Mouse (Mus musculus): ENCODE results near the gene Klhl32.
"Not testable (repeated sequence)": the region's sequence is repeated elsewhere in the genome, so short reads cannot be mapped to it uniquely, and the experiment has no call there.

The Klhl32 gene

DNA sequence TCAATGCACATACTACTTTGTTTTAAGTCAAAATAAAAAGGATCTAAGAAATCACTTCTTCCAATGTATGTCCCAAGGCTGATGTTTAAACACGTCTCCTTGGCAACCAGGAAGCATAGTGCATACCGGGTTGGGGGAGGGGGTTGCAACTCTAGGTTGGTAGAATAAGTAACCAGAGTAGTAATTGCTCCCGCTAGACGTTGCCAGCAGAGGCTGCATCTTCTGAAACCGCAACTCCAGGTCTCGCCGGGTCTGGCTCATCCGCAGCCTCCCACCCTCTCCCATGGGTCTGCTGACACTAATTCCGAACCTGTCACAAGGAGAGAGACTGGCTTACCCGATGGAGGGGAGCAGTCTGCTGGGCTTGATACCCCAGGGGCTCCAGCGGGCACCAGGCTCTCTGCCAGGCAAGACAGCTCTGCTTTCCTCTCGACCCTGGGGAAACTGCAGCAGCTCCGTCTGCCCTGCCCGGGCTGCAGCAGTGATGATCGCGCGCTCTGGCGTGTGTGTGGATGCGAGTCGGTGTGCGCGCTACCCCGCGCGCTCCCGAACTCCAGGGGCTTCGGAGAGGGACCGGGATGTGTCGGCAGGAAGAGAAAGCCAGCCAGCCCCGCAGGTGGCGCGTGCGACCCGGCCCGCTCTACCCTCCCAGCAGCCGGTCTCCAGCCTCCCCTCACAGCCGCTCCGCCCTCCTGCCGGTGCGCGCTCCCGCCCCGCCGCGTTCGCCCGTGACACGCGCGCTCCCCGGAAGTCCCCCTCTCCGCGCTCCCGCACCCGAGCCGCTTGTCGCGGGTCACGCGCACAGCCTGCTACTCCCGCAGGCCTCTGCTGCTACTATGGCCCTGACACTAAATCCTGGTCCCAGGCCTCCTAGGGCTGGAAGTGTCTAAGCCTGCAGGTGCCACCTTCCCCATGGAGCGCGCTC lies at the start of gene Klhl32:
Gene Klhl32, minus strand, starts transcription at position 724 of the 925 bp plus-strand sequence.
- DNase-seq (ENCODE audit: inconsistent age in 2 of 2, low spot score in 1 of 2) = peak; percentile 82 to 94

DNA sequence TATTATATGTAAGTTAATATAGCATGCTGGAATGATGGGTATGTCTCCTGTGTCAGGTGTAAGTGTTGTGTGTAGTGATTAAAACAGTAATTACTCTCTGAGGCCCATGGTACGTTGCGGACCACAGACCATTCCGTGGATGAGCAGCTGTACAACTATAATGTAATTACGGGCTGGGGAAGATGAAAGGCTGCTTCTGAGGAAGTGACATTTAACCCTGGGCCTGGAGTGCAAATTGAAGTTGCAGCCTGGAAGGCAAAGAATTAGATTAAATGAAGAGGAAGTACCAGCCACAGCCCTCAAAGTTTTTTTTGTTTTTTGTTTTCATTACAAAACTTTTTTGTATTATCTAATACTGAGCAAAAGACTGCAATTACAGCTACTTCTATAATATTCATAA lies 48.2 kb upstream of the Klhl32 start:
- DNase-seq (ENCODE audit: inconsistent age in 2 of 2, low spot score in 1 of 2) = no peak

DNA sequence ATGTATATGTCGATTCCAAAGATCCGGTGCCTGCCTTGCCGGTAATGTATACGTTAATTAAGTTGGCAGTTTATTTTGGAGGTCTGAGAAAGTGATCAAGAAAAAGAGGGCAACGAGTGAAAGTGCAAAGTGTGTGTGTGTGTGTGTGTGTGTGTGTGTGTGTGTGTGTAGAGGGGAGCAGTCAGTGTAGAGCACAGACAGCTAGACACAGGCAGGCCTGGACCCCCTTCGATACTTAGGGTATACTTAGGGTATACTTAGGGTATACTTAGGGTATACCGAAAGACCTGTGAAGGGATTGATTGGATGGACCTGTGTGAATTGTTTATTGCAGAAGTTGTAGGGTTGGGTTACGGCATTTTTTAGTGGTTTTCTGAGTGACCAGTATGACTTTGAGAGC lies 47.7 kb upstream of the Klhl32 start:
- peak in 1 of 2 experiments; percentile 37 for DNase-seq (ENCODE audit: inconsistent age in 2 of 2, low spot score in 1 of 2)

DNA sequence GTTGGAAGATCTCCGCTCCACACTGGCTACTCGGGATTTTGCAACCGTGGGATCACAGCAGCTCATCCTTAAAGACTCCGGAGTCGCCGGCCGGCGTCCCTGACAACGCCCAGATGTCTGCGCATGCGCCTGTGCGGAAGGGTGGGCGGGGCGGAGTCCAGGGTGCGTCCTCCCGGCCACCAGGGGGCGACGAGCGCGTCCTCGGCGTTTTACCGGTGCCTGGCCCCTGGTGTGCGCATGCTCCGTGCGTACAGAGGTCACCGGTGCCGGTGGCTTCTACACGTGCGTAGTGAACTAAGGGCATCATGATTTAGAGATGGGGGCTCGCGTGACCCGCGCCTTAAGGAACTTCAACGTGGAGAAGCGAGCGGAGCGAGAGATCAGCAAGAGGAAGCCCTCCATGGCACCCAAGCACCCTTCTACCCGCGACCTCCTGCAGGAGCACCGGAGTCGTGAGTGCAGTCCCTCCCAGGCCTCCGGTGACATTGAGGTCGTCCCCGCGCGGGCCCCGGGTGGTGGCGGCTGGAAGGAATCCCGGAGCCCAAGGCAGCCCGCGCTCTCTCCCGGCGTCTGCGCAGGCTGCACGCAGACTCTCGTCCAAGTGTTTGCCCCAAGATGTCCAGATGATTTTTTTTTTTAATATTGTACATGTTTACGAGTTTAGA lies 47.1 kb upstream of the Klhl32 start, which contains the start of gene Ndufaf4:
Gene Ndufaf4, plus strand, starts transcription at position 233 of the 665 bp plus-strand sequence.
- peak; percentile 97 to 100 for DNase-seq (ENCODE audit: inconsistent age in 2 of 2, low spot score in 1 of 2)

DNA sequence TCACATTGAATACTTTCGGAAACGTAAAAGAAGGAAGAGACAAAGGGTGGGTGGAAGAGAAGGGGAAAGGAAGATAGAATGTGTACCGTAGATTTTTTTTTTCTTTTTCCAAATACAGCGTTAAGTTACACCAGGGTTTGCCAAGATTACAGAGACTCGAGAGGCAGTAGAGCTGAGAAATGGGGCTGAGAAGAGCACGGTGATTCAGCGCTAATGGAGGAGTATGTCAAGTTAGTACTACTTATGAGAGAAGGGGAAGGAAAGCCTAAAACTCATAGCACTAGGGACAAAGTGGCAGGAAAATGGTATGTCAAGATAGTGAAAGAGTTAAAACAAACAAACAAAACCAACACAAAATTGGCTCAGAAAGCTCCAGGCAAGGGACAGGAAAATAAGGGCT lies 46.4 kb upstream of the Klhl32 start:
- no peak for DNase-seq (ENCODE audit: inconsistent age in 2 of 2, low spot score in 1 of 2)

DNA sequence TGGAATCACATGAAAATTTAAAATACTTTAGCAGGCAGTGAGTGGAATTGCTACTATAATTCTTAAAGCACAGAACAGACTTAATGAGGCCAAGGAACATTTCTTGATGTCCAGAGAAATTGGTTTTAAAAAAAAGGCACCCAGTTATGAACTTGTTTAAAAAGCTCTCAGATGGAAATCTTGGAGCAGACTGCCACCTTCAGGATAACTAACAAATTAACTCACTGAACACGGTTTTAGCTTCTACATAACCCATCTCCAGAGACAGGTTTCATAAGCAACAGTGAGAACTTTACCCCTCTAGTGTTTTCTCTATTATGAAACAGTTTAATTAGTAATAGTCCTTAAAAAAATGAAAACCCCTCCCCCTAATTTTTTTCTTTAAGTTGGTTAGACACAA lies 45.9 kb upstream of the Klhl32 start:
- DNase-seq (ENCODE audit: inconsistent age in 2 of 2, low spot score in 1 of 2) = peak in 1 of 2 experiments; percentile 72

DNA sequence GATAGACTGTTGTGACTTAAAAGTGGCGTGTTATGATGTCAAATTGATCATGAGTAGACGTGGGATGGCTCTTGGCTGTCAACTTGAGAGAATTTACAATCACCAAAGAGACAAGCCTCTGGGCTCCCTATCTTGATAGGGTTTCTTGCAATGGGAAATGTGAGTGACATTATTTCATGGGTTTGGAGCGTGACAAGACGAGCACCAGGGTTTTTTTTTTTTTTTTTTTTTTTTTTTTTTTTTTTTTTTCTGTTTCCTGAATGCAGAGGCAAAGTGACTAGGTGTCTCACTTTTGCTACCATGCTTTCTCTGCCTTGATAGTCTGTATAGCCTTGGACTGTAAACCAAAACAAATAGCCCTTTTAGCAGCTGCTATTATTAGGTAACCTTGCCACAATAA lies 43.7 kb upstream of the Klhl32 start:
- no peak for DNase-seq (ENCODE audit: inconsistent age in 2 of 2, low spot score in 1 of 2)

DNA sequence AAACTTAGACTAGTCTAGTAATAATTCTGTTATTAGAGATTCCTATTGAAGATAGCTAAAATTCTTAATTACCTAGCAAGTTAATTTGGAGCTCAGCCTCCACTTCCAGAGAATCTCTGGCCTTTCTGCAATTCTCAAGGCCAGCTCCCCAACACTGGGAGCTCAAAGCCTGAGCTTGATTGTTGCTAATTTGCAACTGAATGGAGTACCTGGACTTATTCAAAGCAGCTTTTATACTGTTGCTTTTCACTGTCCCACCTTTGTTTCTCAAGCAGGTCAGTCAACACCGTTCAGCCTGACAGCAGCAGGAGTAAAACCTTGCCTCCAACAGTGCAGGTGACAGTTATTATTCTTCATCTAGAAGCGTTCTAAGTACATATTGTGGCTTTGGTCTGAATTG lies 41.4 kb upstream of the Klhl32 start:
- DNase-seq (ENCODE audit: inconsistent age in 2 of 2, low spot score in 1 of 2) = not testable (repeated sequence)

DNA sequence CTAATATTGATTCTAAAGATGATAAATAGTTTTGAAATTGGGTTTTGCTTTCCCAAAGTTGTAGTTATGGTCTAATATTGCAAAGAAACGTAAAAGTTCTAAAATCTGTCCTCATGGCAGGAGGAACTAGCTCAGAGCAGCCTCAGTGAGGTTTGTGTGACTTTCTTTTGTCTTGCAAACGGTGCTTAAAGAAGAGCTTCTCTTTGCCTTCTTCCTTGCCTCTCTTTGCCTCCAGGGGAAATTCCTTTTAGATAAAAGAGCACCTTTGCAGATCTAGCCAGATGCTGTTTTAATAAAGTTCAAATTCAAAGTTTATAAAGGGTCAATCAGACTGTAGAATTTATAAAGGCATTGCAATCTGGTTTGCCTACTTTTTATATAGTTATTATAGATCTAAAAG lies 38.5 kb upstream of the Klhl32 start:
- DNase-seq (ENCODE audit: inconsistent age in 2 of 2, low spot score in 1 of 2) = not testable (repeated sequence)

DNA sequence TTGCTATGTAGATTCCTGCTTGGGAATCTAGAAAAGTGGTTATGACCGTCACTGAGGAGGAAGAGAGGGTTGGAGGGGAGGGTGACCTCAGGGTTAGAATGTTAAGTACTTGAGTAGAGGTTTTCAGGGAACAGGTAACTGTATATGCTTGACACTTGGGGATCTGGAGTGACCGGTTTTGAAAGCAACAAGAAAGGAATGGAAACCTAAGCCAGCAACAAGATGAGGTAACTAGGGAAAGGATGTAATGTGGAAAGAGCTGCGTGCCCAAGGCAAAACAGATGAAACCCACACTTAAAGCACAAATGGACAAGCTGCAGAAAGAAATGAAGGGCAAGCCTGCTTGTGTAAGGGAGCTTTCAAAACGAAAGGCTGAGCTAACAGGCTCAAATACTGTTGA lies 18.3 kb upstream of the Klhl32 start:
- no peak for DNase-seq (ENCODE audit: inconsistent age in 2 of 2, low spot score in 1 of 2)

DNA sequence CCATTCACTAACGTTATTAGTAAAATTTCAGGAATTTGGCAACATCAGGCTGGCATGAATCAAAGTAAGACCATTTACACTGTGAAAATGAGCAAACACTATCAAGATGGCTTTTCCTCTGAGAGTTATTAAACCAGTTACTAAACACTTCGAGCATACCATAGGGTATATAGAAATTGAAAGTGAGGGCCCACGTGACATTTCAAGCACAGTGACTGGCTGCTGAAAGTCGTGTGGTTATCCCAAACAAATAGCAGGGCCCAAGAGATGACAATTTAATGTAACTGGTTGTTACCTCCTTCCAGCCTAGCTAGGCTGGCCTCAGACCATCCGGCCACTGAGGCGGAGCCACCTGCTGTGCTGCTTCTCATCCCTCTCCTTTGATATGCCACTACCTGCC lies 14.8 kb upstream of the Klhl32 start:
- DNase-seq (ENCODE audit: inconsistent age in 2 of 2, low spot score in 1 of 2) = no peak

DNA sequence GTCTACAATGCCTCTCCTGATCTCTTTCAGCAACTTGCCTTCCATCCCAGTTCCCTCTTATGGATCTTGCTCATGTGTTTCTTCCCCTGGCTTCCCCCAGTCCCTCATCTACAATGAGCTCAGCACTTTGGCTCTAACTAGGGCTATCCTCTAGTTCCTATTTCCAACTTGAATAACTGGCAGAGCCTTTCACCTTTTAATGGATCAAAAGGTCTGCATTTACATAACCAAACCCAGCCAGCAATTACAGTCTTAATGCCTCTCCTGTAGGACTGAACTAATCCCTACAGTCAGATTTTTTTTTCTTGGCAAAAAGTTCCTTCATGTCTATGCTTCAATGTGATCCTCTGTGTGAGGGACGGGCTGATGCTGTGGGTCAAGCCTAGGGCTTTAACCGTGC lies 3.5 kb downstream of the Klhl32 start:
- DNase-seq (ENCODE audit: inconsistent age in 2 of 2, low spot score in 1 of 2) = no peak

DNA sequence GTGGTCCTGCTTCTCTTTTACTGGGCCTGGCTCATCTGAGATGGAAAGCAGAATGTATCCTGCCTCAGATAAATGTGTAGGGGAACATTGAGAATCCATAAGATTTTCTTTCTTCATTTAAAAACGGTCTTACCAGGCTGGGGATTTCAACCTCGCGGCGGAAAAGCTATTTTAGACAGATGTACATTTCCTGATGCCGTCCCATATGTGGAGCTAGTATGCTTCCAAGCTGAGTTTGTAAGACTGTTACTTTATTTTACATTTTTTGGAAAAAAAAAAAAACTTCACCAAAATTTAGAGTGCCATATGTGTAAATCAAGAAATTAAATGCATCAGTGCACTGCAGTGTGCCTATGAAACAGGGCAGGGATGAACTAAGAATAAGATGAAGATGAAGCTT lies 5.4 kb downstream of the Klhl32 start:
- DNase-seq (ENCODE audit: inconsistent age in 2 of 2, low spot score in 1 of 2) = no peak

DNA sequence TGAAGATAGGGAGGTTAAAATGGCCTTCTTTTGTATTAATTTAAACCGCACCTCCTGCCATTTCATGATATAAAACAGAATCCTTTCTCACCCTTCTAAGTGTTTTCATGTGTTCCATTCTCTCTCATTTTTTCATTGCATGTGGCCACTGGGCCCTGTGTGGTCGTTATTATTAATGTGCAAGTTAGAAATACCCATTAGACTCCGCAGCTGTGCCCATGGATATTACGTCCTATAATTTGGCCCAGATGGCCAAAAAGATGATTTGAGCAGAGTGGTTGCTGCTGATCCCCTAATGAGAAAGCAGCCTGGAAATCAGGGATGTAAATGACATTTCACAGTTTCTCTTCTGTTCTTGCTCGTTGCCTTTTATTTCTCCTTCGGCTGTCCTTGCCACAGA lies 12.4 kb downstream of the Klhl32 start:
- no peak for DNase-seq (ENCODE audit: inconsistent age in 2 of 2, low spot score in 1 of 2)

DNA sequence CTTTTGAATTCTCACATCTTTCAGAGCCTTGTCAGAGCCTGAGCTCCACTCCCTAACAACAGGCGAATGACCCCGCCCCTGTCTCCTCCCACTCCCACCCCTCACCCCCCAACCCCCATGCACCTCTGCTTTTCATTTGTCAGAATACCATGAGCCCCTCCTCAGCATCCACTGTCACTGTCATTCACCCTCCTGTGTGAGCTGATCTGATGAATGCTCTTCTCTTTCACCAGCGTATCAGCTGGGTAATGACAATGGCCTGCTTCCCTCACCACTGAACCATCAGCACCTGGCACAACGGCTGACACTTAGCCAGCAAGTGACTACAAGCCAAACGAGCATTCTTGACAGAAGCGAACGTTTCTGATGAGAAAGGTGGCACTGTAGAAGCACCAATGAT lies 15.4 kb downstream of the Klhl32 start:
- no peak for DNase-seq (ENCODE audit: inconsistent age in 2 of 2, low spot score in 1 of 2)

DNA sequence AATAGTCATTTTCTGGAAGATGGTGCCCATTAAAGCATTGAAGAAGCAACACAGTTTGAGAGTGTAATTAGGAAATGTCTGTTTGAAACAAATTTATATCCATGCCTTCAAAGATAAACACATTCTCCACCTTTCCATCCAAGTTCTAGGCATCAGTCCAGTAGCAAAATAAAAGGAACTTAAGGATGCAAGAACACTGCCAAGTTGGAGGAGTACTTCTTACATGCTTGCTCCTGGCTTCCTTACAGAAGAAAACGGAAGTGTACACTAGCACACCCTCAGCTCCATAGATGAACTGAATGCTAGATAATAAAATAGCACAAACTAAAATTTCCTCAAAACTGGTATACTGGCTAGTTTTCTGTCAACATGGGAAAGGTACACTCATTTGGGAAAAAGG lies 42.6 kb downstream of the Klhl32 start:
- no peak for DNase-seq (ENCODE audit: inconsistent age in 2 of 2, low spot score in 1 of 2)

DNA sequence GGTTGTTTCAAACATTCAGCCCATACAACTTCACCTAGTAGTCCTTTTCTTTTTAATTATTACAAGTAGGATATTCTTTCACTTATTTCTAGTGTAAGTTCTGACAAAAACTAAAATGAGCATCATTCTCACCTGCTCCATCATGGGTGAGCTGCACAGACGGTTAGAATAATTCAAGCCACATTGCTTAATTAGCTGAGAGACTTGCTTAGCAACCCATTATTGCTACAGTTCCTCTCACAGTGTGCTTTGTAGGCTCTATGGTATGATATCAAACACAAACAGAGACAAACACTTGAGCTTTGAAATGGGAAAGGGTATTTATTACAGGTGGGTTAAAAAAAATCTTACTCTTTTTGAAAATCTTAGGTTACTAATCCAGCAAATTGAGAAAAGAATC lies 49.0 kb downstream of the Klhl32 start:
- no peak for DNase-seq (ENCODE audit: inconsistent age in 2 of 2, low spot score in 1 of 2)

DNA sequence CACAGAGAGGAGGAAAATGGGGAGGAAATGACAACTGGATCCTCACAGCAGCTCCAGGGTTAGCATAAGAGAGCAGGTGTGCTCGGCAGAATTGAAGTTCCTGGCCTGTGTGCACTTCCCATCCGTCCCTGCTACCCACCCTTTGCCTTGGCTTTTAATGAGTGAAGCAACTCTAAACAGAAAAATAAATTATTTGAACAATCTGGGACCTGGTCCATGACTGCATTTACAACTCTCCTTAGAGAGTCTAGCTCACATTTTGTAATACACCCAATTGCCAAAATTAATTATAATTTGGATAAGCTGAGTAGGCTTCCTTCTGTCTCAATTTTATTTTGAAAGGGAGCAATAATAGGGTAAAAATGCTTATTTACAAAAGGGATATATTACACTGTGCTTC lies 49.6 kb downstream of the Klhl32 start:
- no peak for DNase-seq (ENCODE audit: inconsistent age in 2 of 2, low spot score in 1 of 2)

DNA sequence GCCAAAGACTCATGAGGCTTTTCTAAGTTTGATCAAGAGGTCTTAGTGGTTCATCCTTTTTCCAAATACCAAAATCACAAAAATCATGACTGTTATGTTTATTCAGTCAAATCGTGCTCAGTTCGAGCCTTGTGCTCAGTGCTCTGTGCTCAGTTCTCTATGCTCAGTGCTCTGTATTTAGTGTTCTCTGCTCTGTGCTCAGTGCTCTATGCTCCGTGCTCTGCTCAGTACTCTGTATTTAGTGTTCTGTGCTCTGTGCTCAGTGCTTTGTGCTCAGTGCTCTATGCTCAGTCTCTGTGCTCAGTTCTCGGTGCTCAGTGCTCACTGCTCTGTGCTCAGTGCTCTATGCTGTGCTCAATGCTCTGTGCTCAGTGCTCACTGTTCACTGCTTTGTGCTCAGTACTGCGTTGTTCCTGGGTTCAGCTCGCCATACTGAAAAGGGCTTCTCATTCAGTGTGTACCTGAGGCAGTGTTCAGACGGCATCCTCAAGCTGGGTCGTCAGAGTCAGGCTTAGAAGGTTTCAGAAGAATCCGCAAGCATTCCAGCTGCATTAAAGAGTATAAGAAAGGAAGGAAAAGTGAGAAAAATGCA lies 50.5 kb downstream of the Klhl32 start:
- no peak for DNase-seq (ENCODE audit: inconsistent age in 2 of 2, low spot score in 1 of 2)

DNA sequence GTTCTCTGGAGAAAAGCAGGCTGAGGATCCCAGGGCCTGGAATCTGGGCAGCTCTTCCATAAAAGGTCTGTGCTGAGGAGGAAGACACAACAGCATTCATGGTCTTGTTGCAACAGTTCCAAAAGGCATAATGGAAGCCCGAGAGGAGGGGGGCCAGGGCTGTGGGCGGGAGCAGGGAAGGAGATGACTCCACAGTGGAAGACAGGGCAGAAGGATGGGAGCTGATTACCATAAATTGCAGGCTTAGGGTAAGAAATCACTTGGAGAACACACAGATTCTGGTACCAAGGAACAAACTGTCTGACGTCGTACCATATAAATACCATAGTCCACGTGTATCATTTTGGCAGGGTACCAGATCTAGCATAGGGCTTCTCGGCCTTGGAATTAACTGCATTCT lies 51.9 kb downstream of the Klhl32 start:
- DNase-seq (ENCODE audit: inconsistent age in 2 of 2, low spot score in 1 of 2) = no peak

DNA sequence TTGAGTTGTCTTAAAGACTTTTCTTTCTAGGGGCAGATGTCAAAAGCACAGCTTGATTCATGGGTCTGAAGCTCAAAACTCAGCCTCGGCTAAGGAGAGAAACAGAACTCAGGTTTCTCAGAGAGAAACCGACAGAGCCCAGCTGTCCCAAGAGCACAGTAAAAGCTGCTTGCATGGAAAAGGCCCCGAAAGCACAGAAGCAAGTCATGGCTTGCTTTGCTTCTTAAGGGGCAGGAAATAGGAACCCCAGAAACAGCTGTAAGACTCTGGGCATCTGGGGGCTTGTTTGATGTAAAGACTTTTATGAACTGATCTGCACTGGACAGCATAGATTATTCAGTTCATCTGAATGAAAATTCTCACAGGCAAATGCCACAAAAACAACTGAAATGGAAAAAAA lies 53.1 kb downstream of the Klhl32 start:
- DNase-seq (ENCODE audit: inconsistent age in 2 of 2, low spot score in 1 of 2) = no peak

DNA sequence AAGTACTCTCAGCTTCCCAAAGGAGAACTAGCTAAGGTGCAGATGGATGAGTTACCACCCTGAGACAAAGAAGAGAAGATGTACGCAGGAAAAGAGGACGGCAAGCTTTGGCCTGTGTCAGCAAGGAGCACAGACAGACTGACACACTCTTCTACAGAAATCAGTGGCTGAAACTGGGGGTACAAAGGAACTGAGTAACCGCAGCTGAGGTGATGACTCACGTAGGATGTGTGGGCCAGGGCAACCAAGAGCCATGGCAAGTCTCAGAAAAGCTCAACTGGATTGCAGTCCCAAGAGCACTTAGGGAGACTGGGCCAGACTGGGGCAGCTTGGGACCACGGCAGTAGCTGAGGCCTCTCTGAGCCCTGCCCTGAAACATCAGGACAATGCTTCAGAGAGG lies 53.6 kb downstream of the Klhl32 start:
- DNase-seq (ENCODE audit: inconsistent age in 2 of 2, low spot score in 1 of 2) = no peak
